Mouse (Mus musculus) limb, embryonic 15.5 days (tissue): ENCODE results near the gene Fam98b. TPM values are rescaled to one million over a fixed set of nuclear protein-coding genes. Genes with fewer than 3 reads are reported as not detected.
A peak's percentile ranks its signal among the peaks of the same experiment; 100 is the strongest.

Experiments used
- ATAC-seq: fragments of 200-750 bp; cut with Nextera tagmentation; 2 replicates; pipeline ENCODE4 v1.8.0; 2017; ENCODE audit warnings: low read depth, moderate TSS enrichment; ENCODE audit not compliant: insufficient number of reproducible peaks, low FRiP score, low TSS enrichment
- H3K27ac ChIP-seq: fragments of 300-500 bp; sonication (generic); 2 replicates; pipeline ENCODE4 v1.5.1; 2015; ENCODE audit warnings: moderate library complexity, mild to moderate bottlenecking, inconsistent platforms
- H3K27me3 ChIP-seq: fragments of 300-500 bp; sonication (generic); 2 replicates; pipeline ENCODE4 v1.6.1; 2015; ENCODE audit warnings: inconsistent platforms
- H3K36me3 ChIP-seq: fragments of 300-500 bp; sonication (generic); 2 replicates; pipeline ENCODE4 v1.6.1; 2015; ENCODE audit warnings: inconsistent platforms
- H3K4me1 ChIP-seq: fragments of 300-500 bp; sonication (generic); 2 replicates; pipeline ENCODE4 v1.6.1; 2015; ENCODE audit warnings: inconsistent platforms
- H3K4me2 ChIP-seq: fragments of 300-500 bp; sonication (generic); 2 replicates; pipeline ENCODE4 v1.6.1; 2015; ENCODE audit warnings: mild to moderate bottlenecking, inconsistent platforms
- H3K4me3 ChIP-seq: fragments of 300-500 bp; sonication (generic); 2 replicates; pipeline ENCODE4 v1.5.1; 2015; ENCODE audit warnings: mild to moderate bottlenecking, inconsistent platforms
- H3K9ac ChIP-seq: fragments of 300-500 bp; sonication (generic); 2 replicates; pipeline ENCODE4 v1.6.1; 2015; ENCODE audit warnings: inconsistent platforms
- H3K9me3 ChIP-seq: fragments of 300-500 bp; sonication (generic); 2 replicates; pipeline ENCODE4 v1.6.1; 2016; ENCODE audit warnings: inconsistent platforms
- WGBS: fragments of 180-500 bp; shearing (Covaris S2); methylation state at CpG from one replicate; pipeline ENCODE4 v1.1.7; 2015; 5-methylcytosine and 5-hydroxymethylcytosine counted together
- polyA plus RNA-seq: library from polyadenylated mRNA; unstranded; fragments of >200 nt; fragmentation: Nextera tagmentation; extraction: Ambion mirVana; gene quantifications from 2 replicates; pipeline ENCODE4 v1.2.1, GENCODE M21; 2015

Gene Fam98b
- 9.8 and 10.4 TPM in 2 replicates for polyA plus RNA-seq

- no peaks in the 10 kb centered on the region for H3K9me3 ChIP-seq
- peak within 1 kb of the TSS; percentile 92 for H3K4me3 ChIP-seq
- under 1% methylated on average over 33 of the region's 33 CpGs for WGBS
- peak within 1 kb of the TSS; percentile 90 for H3K27ac ChIP-seq
- peak within 1 kb of the TSS; percentile 66 for H3K4me2 ChIP-seq
- H3K36me3 ChIP-seq = no peaks in the 10 kb centered on the region
- H3K27me3 ChIP-seq = no peaks in the 10 kb centered on the region
- H3K4me1 ChIP-seq = peaks cover 9% of the 10 kb centered on the region
- peak within 1 kb of the TSS; percentile 93 for H3K9ac ChIP-seq
- peak; percentile 90 for ATAC-seq
Measured at GRCm38 (mm10) chr2:117249255-117250000, at the start of gene Fam98b. Gene Fam98b, plus strand, starts transcription at chr2:117249739.

- H3K4me3 ChIP-seq = no peak overlapping the region
- H3K4me1 ChIP-seq = peaks cover 10% of the 10 kb centered on the region; the same call in 1 of the 2 replicates
- ATAC-seq = no peak; the same call in 1 of the 2 replicates
- H3K27me3 ChIP-seq = no peaks in the 10 kb centered on the region
- H3K27ac ChIP-seq = peak overlapping the region; percentile 35; the same call in 1 of the 2 replicates
- H3K4me2 ChIP-seq = no peak overlapping the region
- no peaks in the 10 kb centered on the region for H3K9me3 ChIP-seq
- 32% methylated on average over 9 of the region's 9 CpGs for WGBS
- no peaks in the 10 kb centered on the region for H3K36me3 ChIP-seq
- H3K9ac ChIP-seq = no peak overlapping the region
Measured at GRCm38 (mm10) chr2:117200869-117201338, 48.6 kb upstream of the Fam98b start.

GRCm38 (mm10) chr2:117203350-117203749 is 46.2 kb upstream of the Fam98b start:
- Histone ChIP-seq H3K27me3 (no peaks in the 10 kb centered on the region), H3K36me3 (no peaks in the 10 kb centered on the region), H3K4me2 (no peak overlapping the region), H3K4me3 (no peak overlapping the region), H3K27ac (no peak overlapping the region), H3K4me1 (peaks cover 10% of the 10 kb centered on the region; the same call in 1 of the 2 replicates), H3K9ac (no peak overlapping the region), H3K9me3 (no peaks in the 10 kb centered on the region)
- 59% methylated on average over 5 of the region's 5 CpGs for WGBS
- no peak for ATAC-seq

- Histone ChIP-seq H3K27me3 (no peaks in the 10 kb centered on the region), H3K4me3 (no peak overlapping the region), H3K36me3 (no peaks in the 10 kb centered on the region), H3K9ac (no peak overlapping the region), H3K9me3 (no peaks in the 10 kb centered on the region), H3K27ac (no peak overlapping the region), H3K4me1 (peaks cover 12% of the 10 kb centered on the region; the same call in 1 of the 2 replicates), H3K4me2 (no peak overlapping the region)
- WGBS = 70% methylated on average over 3 of the region's 3 CpGs
- no peak for ATAC-seq
Measured at GRCm38 (mm10) chr2:117204534-117204933, 45.0 kb upstream of the Fam98b start.

- H3K4me3 ChIP-seq = no peak overlapping the region
- no peak for ATAC-seq
- no peaks in the 10 kb centered on the region for H3K27me3 ChIP-seq
- H3K4me2 ChIP-seq = no peak overlapping the region
- peaks cover 12% of the 10 kb centered on the region; the same call in 1 of the 2 replicates for H3K4me1 ChIP-seq
- H3K9ac ChIP-seq = no peak overlapping the region
- 87% methylated on average over 6 of the region's 6 CpGs for WGBS
- no peaks in the 10 kb centered on the region for H3K9me3 ChIP-seq
- H3K27ac ChIP-seq = no peak overlapping the region
- no peaks in the 10 kb centered on the region for H3K36me3 ChIP-seq
Measured at GRCm38 (mm10) chr2:117205066-117205465, 44.5 kb upstream of the Fam98b start.

- H3K4me2 ChIP-seq = peak overlapping the region; percentile 39
- peak; percentile 89 for ATAC-seq
- H3K27ac ChIP-seq = peak overlapping the region; percentile 63
- peaks cover 13% of the 10 kb centered on the region for H3K4me1 ChIP-seq
- 7% methylated on average over 6 of the region's 6 CpGs for WGBS
- H3K27me3 ChIP-seq = no peaks in the 10 kb centered on the region
- H3K9me3 ChIP-seq = no peaks in the 10 kb centered on the region
- no peak overlapping the region for H3K4me3 ChIP-seq
- H3K9ac ChIP-seq = no peak overlapping the region
- H3K36me3 ChIP-seq = no peaks in the 10 kb centered on the region
Measured at GRCm38 (mm10) chr2:117210416-117211085, 39.0 kb upstream of the Fam98b start.

GRCm38 (mm10) chr2:117216152-117216551 is 33.4 kb upstream of the Fam98b start:
- Histone ChIP-seq H3K36me3 (no peaks in the 10 kb centered on the region), H3K27ac (no peak overlapping the region), H3K4me1 (peaks cover 5% of the 10 kb centered on the region; the same call in 1 of the 2 replicates), H3K27me3 (no peaks in the 10 kb centered on the region), H3K9me3 (no peaks in the 10 kb centered on the region), H3K4me3 (no peak overlapping the region), H3K9ac (no peak overlapping the region), H3K4me2 (no peak overlapping the region)
- 66% methylated on average over 2 of the region's 2 CpGs for WGBS
- no peak for ATAC-seq

- Histone ChIP-seq H3K27ac (peak overlapping the region; percentile 65), H3K27me3 (no peaks in the 10 kb centered on the region), H3K9me3 (no peaks in the 10 kb centered on the region), H3K4me1 (peaks cover 5% of the 10 kb centered on the region; the same call in 1 of the 2 replicates), H3K9ac (no peak overlapping the region), H3K4me2 (peak overlapping the region; percentile 22; the same call in 1 of the 2 replicates), H3K4me3 (no peak overlapping the region), H3K36me3 (no peaks in the 10 kb centered on the region)
- 13% methylated on average over 15 of the region's 15 CpGs for WGBS
- ATAC-seq = peak; percentile 75
Measured at GRCm38 (mm10) chr2:117217695-117218216, 31.8 kb upstream of the Fam98b start.

- ATAC-seq = no peak
- H3K36me3 ChIP-seq = no peaks in the 10 kb centered on the region
- no peaks in the 10 kb centered on the region for H3K27me3 ChIP-seq
- H3K9me3 ChIP-seq = no peaks in the 10 kb centered on the region
- H3K27ac ChIP-seq = no peak overlapping the region
- no peak overlapping the region for H3K4me2 ChIP-seq
- H3K4me1 ChIP-seq = peaks cover 5% of the 10 kb centered on the region; the same call in 1 of the 2 replicates
- H3K4me3 ChIP-seq = no peak overlapping the region
- no peak overlapping the region for H3K9ac ChIP-seq
- WGBS = 94% methylated on average over 4 of the region's 4 CpGs
Measured at GRCm38 (mm10) chr2:117219536-117219935, 30.0 kb upstream of the Fam98b start.

GRCm38 (mm10) chr2:117222651-117223050 is 26.9 kb upstream of the Fam98b start:
- no peak overlapping the region for H3K4me2 ChIP-seq
- H3K36me3 ChIP-seq = no peaks in the 10 kb centered on the region
- no peaks in the 10 kb centered on the region for H3K9me3 ChIP-seq
- 53% methylated on average over 9 of the region's 9 CpGs for WGBS
- no peak overlapping the region for H3K9ac ChIP-seq
- peak overlapping the region; percentile 43 for H3K27ac ChIP-seq
- H3K4me3 ChIP-seq = no peak overlapping the region
- no peaks in the 10 kb centered on the region for H3K27me3 ChIP-seq
- no peak for ATAC-seq
- peaks cover 2% of the 10 kb centered on the region; the same call in 1 of the 2 replicates for H3K4me1 ChIP-seq

GRCm38 (mm10) chr2:117228601-117229125 is 20.9 kb upstream of the Fam98b start:
- no peak for ATAC-seq
- 44% methylated on average over 11 of the region's 11 CpGs for WGBS
- no peaks in the 10 kb centered on the region for H3K36me3 ChIP-seq
- no peak overlapping the region for H3K27ac ChIP-seq
- peaks cover 3% of the 10 kb centered on the region; the same call in 1 of the 2 replicates for H3K4me1 ChIP-seq
- H3K9ac ChIP-seq = no peak overlapping the region
- peaks cover 3% of the 10 kb centered on the region; the same call in 1 of the 2 replicates for H3K27me3 ChIP-seq
- H3K4me3 ChIP-seq = no peak overlapping the region
- no peak overlapping the region for H3K4me2 ChIP-seq
- no peaks in the 10 kb centered on the region for H3K9me3 ChIP-seq
